Mouse (Mus musculus): ENCODE measurements around the gene Zbtb44.

The Zbtb44 gene

GRCm38 (mm10) chr9:31115586-31115985 is 85.1 kb downstream of the Zbtb44 start:
- DNase-seq (ENCODE audit: low spot score) = no peak

GRCm38 (mm10) chr9:31117088-31117487 is 86.6 kb downstream of the Zbtb44 start:
- no peak for DNase-seq (ENCODE audit: low spot score)

DNA sequence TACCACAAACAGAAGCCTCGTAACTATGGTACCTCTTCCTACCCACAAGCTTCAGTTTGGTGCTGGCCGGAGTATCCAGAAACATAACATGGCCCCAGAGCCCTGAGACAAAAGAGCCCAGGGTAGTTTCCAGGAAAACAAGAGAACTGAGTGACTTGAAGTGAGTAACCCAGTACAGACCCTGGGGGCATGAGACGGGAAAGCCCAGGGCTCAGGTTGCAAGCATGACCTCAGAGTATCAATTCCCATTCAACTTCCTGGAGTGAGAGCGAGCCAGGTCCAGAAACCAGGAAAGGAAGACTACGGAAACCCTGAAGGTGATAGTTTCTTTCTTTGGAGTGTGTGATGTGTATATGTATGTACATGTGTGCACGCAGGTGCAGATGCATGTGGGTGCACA is 87.0 kb downstream of the Zbtb44 start:
- DNase-seq (ENCODE audit: low spot score) = no peak

- DNase-seq (ENCODE audit: low spot score) = no peak
These were observed 88.3 kb downstream of the Zbtb44 start for GRCm38 (mm10) chr9:31118520-31119298.

DNA sequence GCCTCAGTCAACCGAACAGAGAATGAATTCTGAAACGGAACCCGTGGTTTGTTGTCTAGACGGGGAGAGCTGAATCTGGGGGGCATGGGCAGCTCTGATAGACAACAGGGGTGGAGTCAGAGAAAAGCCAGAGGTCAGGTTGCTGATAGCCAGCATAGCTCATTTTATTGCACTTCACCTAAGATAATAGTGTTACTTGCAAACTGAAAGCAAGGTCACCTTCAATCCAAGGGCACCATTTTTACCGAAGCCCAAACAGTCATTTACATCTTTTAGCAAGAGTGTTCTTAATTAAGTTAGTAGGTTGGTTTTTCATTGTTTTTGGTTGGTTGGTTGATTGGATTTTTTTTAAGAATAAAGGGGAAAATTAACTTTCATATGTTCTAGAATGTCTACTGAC is 89.0 kb downstream of the Zbtb44 start:
- no peak for DNase-seq (ENCODE audit: low spot score)

DNA sequence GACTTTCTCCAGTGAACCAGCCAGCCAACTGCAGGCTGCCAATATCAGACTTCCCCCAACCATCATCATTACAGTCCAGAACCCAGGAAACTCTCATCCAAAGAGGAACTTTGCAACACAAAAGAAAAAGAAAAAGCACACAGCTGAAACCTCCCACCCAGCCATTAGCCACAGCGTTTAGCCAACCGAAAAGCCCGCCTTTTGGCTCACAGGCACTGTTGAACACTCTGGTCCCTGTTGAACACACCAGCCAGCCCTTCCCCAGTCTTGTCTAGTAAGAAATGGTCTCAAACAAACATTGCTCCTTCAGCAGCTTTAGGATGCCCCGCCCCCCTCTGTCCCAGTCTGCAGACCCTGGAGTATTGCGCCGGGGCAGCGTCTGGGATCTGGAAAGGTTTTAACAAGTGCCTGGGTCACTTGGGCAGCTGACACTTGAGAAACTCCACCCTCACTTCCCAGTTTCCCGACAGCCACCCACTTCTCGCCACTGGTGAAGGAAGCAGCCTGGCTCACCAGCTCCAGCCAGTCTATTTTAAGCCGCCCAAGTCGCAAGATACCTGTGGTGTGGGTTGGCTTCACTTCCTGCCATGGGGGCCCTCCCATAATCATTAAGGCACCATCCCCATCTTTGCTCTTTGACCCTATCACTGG is 89.6 kb downstream of the Zbtb44 start:
- no peak for DNase-seq (ENCODE audit: low spot score)

DNA sequence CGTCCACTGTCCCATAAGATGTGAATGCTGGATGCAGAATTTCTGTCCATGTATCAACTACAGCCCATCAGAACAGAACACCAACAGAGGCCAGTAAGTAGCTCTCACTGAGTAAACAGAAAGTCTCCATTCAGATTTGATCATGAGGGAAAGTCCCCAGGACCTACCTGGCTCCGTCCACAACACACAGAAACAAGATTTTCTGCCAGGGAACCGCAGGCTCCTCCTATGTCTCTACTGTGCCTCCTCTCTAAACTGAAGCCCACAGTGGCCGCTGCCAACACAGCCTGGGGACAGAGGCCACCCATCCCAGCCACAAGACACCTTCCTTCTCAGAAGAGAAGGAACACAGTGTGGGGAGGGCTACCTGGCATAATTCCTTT is 90.1 kb downstream of the Zbtb44 start:
- no peak for DNase-seq (ENCODE audit: low spot score)

GRCm38 (mm10) chr9:31122464-31123030 is 92.1 kb downstream of the Zbtb44 start:
- DNase-seq (ENCODE audit: low spot score) = no peak

Data from c-Kit-positive CD71-positive TER-119-positive erythroid progenitor cells, embryonic 14.5 days (primary cell).